Mouse (Mus musculus): ENCODE measurements around the gene Znrf4.

DNA sequence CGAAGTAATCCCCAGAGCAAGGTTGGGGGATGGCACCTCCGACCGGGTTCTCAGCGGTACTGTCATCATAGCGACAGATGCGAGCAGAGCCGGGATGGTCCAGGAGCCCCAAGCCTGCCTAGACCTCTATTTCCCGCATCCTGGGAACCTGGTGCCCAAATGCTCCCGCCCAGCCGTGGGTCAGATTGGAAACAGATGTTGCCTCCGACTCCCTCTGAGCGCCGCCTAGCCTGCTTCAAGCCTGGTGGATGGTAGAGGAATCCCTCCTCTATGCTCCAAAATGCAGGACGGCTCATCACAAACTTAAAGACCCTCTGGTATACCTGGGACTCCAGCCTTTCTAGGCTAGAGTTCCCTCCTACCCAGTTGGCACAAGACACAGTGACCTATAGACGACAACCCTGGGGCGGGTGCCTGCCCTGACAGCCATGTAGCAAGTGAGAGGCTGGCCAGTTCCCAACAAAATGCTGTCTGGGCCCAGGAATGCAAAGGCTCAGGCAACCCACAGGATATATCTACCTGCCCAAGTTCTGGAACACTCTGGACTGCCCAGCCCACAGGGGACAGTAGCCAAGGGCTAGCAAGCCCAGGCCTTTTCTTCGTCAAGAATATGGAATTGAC is 49.3 kb downstream of the Znrf4 start:
- TF ChIP-seq CTCF (IDR thresholded peaks at IDR 0.05; ENCODE audit: borderline replicate concordance, extremely low read depth, insufficient read depth, insufficient read length) (no peak; the same call in 1 of the 2 replicates), POLR2A (IDR thresholded peaks at IDR 0.05; ENCODE audit: borderline replicate concordance, extremely low read depth, insufficient read depth, insufficient read length, poor library complexity, severe bottlenecking) (no peak)

All from brain, embryonic 14.5 days (tissue).